Mouse (Mus musculus): ENCODE measurements at regions not wholly inside any gene's neighbourhood (a gene's known extent, or its start where the extent isn't known, plus 50 kb on each side); places are given as distances from the start of the nearest gene placed in this dataset.
"Not testable (repeated sequence)": the region's sequence is repeated elsewhere in the genome, so short reads cannot be mapped to it uniquely, and the experiment has no call there.

GRCm38 (mm10) chr5:3141841-3142240 is 199.4 kb upstream of the Cdk6 start:
- H3K4me2 ChIP-seq (replicated peaks); ATAC-seq (ENCODE audit: low FRiP score); H3K9me3 ChIP-seq (ENCODE audit: control insufficient read depth, low read length); H3K9ac ChIP-seq; H3K4me3 ChIP-seq (replicated peaks; ENCODE audit: low read length); DNase-seq (ENCODE audit: low spot score); H3K4me1 ChIP-seq (replicated peaks; ENCODE audit: control insufficient read depth, insufficient read depth, low read length); H3K27me3 ChIP-seq (ENCODE audit: control insufficient read depth, insufficient read depth, low read length); H3K27ac ChIP-seq; H3K36me3 ChIP-seq (replicated peaks; ENCODE audit: control insufficient read depth, insufficient read depth): not testable (repeated sequence)
- WGBS, result 94% methylated on average over 11 of the region's 11 CpGs

GRCm38 (mm10) chr5:3146544-3147295 is 194.6 kb upstream of the Cdk6 start:
- not testable (repeated sequence) for H3K27me3 ChIP-seq (ENCODE audit: control insufficient read depth, insufficient read depth, low read length); H3K4me2 ChIP-seq (replicated peaks); H3K4me1 ChIP-seq (replicated peaks; ENCODE audit: control insufficient read depth, insufficient read depth, low read length); H3K9ac ChIP-seq; H3K27ac ChIP-seq; H3K36me3 ChIP-seq (replicated peaks; ENCODE audit: control insufficient read depth, insufficient read depth); H3K4me3 ChIP-seq (replicated peaks; ENCODE audit: low read length); H3K9me3 ChIP-seq (ENCODE audit: control insufficient read depth, low read length)
- DNase-seq (ENCODE audit: low spot score) (peak; percentile 50), ATAC-seq (ENCODE audit: low FRiP score) (peak; percentile 57; the same call in 1 of the 2 replicates)
- WGBS, result 50% methylated on average over 8 of the region's 11 CpGs

GRCm38 (mm10) chr5:3149886-3150285 is 191.4 kb upstream of the Cdk6 start:
- ATAC-seq (ENCODE audit: low FRiP score); H3K4me3 ChIP-seq (replicated peaks; ENCODE audit: low read length); H3K27me3 ChIP-seq (ENCODE audit: control insufficient read depth, insufficient read depth, low read length); DNase-seq (ENCODE audit: low spot score); H3K4me2 ChIP-seq (replicated peaks); H3K27ac ChIP-seq; H3K9me3 ChIP-seq (ENCODE audit: control insufficient read depth, low read length); H3K36me3 ChIP-seq (replicated peaks; ENCODE audit: control insufficient read depth, insufficient read depth); H3K4me1 ChIP-seq (replicated peaks; ENCODE audit: control insufficient read depth, insufficient read depth, low read length); H3K9ac ChIP-seq: not testable (repeated sequence)
- 26% methylated on average over 5 of the region's 5 CpGs for WGBS

- whole genome bisulfite sequencing, result 23% methylated on average over 4 of the region's 4 CpGs
- H3K9me3 ChIP-seq (ENCODE audit: control insufficient read depth, low read length); H3K36me3 ChIP-seq (replicated peaks; ENCODE audit: control insufficient read depth, insufficient read depth); H3K4me2 ChIP-seq (replicated peaks); DNase-seq (ENCODE audit: low spot score); ATAC-seq (ENCODE audit: low FRiP score); H3K27me3 ChIP-seq (ENCODE audit: control insufficient read depth, insufficient read depth, low read length); H3K4me3 ChIP-seq (replicated peaks; ENCODE audit: low read length); H3K27ac ChIP-seq; H3K4me1 ChIP-seq (replicated peaks; ENCODE audit: control insufficient read depth, insufficient read depth, low read length); H3K9ac ChIP-seq: not testable (repeated sequence)
Observed at GRCm38 (mm10) chr5:3150766-3151165, 190.5 kb upstream of the Cdk6 start.

- Histone ChIP-seq H3K4me3 (replicated peaks; ENCODE audit: low read length) (peak overlapping the region; percentile 27), H3K4me2 (replicated peaks) (peak overlapping the region; percentile 56)
- H3K9ac ChIP-seq; H3K9me3 ChIP-seq (ENCODE audit: control insufficient read depth, low read length); DNase-seq (ENCODE audit: low spot score); H3K27me3 ChIP-seq (ENCODE audit: control insufficient read depth, insufficient read depth, low read length); ATAC-seq (ENCODE audit: low FRiP score); H3K4me1 ChIP-seq (replicated peaks; ENCODE audit: control insufficient read depth, insufficient read depth, low read length); H3K36me3 ChIP-seq (replicated peaks; ENCODE audit: control insufficient read depth, insufficient read depth); H3K27ac ChIP-seq: not testable (repeated sequence)
- WGBS, result 3% methylated on average over 12 of the region's 12 CpGs
Observed at GRCm38 (mm10) chr5:3151534-3152148, 189.6 kb upstream of the Cdk6 start.

- Histone ChIP-seq H3K9ac (peak overlapping the region; percentile 39), H3K4me2 (replicated peaks) (peak overlapping the region; percentile 56), H3K4me3 (replicated peaks; ENCODE audit: low read length) (peak overlapping the region; percentile 27)
- not testable (repeated sequence) for H3K27ac ChIP-seq; H3K4me1 ChIP-seq (replicated peaks; ENCODE audit: control insufficient read depth, insufficient read depth, low read length); H3K9me3 ChIP-seq (ENCODE audit: control insufficient read depth, low read length); H3K27me3 ChIP-seq (ENCODE audit: control insufficient read depth, insufficient read depth, low read length); H3K36me3 ChIP-seq (replicated peaks; ENCODE audit: control insufficient read depth, insufficient read depth)
- DNase-seq (ENCODE audit: low spot score) (peak; percentile 35), ATAC-seq (ENCODE audit: low FRiP score) (peak; percentile 82)
- 20% methylated on average over 26 of the region's 26 CpGs for WGBS
Observed at GRCm38 (mm10) chr5:3152149-3152865, 189.0 kb upstream of the Cdk6 start.

GRCm38 (mm10) chr5:3165511-3165910 is 175.8 kb upstream of the Cdk6 start:
- WGBS, result 98% methylated on average over 2 of the region's 2 CpGs
- H3K9me3 ChIP-seq (ENCODE audit: control insufficient read depth, low read length); ATAC-seq (ENCODE audit: low FRiP score); H3K4me1 ChIP-seq (replicated peaks; ENCODE audit: control insufficient read depth, insufficient read depth, low read length); DNase-seq (ENCODE audit: low spot score); H3K27ac ChIP-seq; H3K4me2 ChIP-seq (replicated peaks); H3K4me3 ChIP-seq (replicated peaks; ENCODE audit: low read length); H3K27me3 ChIP-seq (ENCODE audit: control insufficient read depth, insufficient read depth, low read length); H3K9ac ChIP-seq; H3K36me3 ChIP-seq (replicated peaks; ENCODE audit: control insufficient read depth, insufficient read depth): not testable (repeated sequence)

- H3K9ac ChIP-seq; H3K36me3 ChIP-seq (replicated peaks; ENCODE audit: control insufficient read depth, insufficient read depth); H3K27ac ChIP-seq; H3K9me3 ChIP-seq (ENCODE audit: control insufficient read depth, low read length); ATAC-seq (ENCODE audit: low FRiP score); DNase-seq (ENCODE audit: low spot score); H3K4me3 ChIP-seq (replicated peaks; ENCODE audit: low read length); H3K4me1 ChIP-seq (replicated peaks; ENCODE audit: control insufficient read depth, insufficient read depth, low read length); H3K27me3 ChIP-seq (ENCODE audit: control insufficient read depth, insufficient read depth, low read length); H3K4me2 ChIP-seq (replicated peaks): not testable (repeated sequence)
- WGBS, result 84% methylated on average over 2 of the region's 2 CpGs
Observed at GRCm38 (mm10) chr5:3166496-3166895, 174.8 kb upstream of the Cdk6 start.

GRCm38 (mm10) chr5:3193592-3193991 is 147.7 kb upstream of the Cdk6 start:
- not testable (repeated sequence) for H3K4me2 ChIP-seq (replicated peaks); H3K27me3 ChIP-seq (ENCODE audit: control insufficient read depth, insufficient read depth, low read length); H3K9me3 ChIP-seq (ENCODE audit: control insufficient read depth, low read length); ATAC-seq (ENCODE audit: low FRiP score); H3K27ac ChIP-seq; H3K36me3 ChIP-seq (replicated peaks; ENCODE audit: control insufficient read depth, insufficient read depth); H3K9ac ChIP-seq; DNase-seq (ENCODE audit: low spot score); H3K4me1 ChIP-seq (replicated peaks; ENCODE audit: control insufficient read depth, insufficient read depth, low read length); H3K4me3 ChIP-seq (replicated peaks; ENCODE audit: low read length)
- 91% methylated on average over 13 of the region's 13 CpGs for WGBS

All from hindbrain, embryonic 14.5 days (tissue).